Mouse (Mus musculus): ENCODE measurements around the gene Otof.
A peak's percentile ranks its signal among the peaks of the same experiment; 100 is the strongest.

Gene Otof

GRCm38 (mm10) chr5:30423572-30424244, 38.0 kb downstream of the Otof start:
- DNase-seq (ENCODE audit: low spot score in 2 of 2), result no peak

GRCm38 (mm10) chr5:30423121-30423520, 38.6 kb downstream of the Otof start:
- no peak for DNase-seq (ENCODE audit: low spot score in 2 of 2)

GRCm38 (mm10) chr5:30416665-30417064, 45.1 kb downstream of the Otof start:
- no peak for DNase-seq (ENCODE audit: low spot score in 2 of 2)

DNA sequence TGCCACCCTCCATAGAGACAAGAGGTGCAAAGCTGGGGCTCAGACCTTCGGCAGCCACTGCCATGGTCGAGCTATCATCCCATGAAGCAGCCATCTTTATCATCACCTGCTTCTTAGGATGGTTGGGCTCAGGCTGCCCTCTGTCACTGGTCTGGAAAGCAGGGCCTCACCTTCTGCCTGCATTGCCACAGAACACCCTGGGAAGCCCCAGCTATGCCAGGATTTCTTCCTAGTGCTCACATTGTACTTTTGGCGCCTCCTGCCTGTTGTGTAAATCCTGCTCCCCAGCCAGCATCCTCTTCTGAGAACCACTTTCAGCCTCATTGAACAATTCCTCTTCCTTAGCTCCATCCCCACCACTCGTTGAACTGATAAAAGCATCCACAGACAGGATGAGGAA, 45.9 kb downstream of the Otof start:
- DNase-seq (ENCODE audit: low spot score in 2 of 2), result no peak

DNA sequence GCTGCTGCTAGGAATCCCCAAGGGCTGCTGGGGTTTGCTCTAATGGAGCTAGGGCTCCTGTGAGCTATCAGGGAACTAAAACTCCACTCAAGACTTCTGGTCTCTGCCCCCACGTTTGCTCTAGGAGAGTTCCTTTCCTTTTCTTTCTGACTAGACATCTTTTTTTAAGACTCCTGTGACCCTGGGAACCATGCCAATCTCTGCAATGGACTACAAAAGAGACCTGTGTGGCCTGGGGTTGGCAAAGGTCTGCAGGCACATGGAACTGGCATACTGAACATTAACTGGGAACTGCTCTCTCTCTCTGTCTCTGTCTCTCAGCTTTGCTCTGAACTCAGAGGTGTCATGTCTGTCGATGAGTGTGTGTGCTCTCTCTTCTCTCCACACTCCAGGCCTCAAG, 46.4 kb downstream of the Otof start:
- no peak for DNase-seq (ENCODE audit: low spot score in 2 of 2)

DNA sequence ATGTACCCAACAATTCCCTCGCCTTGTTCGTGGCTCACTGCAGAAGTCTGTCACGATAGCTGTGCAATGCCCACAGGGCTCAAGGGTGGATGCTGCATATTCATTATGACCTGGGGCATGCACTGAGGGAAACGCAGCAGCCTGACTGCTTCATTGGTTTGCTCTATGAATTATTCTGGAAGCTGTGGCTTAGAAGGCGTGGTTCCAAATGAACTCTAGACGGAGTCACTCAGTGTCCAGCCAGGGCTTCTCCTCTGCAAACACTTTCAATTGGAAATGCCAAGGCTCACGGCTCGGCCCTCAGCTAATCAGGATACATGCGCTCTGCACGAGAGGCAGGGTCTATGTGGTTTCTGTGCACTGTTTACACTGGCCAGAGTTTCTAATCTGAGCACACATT, 50.2 kb downstream of the Otof start:
- no peak for DNase-seq (ENCODE audit: low spot score in 2 of 2)

DNA sequence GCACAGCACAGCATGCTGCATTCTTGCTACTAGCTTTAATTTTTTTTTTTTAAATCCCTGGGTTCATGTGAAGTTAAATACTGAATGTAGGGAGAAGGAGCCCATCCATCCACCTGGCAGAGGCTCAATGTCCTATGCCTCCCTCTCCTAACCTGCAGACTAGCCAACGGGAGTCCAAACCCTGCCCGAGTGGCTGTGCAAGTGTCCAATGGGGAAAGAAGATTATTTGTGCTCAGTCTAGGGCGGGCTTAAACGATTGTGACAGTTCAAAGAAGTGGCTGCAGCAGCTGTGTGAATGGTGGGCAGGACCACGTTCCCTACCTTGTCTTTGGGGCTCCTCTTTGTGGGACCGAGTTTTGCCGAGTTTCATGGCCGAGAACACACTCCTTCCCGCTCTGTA, 54.9 kb downstream of the Otof start:
- DNase-seq (ENCODE audit: low spot score in 2 of 2), result no peak

DNA sequence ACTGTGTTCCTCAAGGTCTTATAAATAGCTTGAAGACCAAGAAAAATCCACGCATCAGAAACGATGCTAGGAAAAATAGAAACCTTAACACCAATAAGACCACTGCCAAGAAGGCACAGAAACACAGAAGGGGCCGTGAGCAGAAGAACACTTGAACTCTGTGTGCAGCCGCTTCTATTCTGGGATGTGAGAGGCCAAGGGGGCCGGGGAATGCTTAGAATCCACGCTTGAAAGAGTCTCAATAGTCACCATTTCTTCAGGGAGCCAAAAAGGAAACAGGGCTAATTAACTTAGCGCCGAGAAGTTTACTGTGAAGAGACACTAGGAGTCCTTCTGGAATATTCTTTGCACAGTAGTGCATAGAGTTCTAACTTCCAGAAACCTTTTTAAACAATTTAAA, 60.6 kb downstream of the Otof start:
- DNase-seq (ENCODE audit: low spot score in 2 of 2), result peak in 1 of 2 experiments; percentile 14

DNA sequence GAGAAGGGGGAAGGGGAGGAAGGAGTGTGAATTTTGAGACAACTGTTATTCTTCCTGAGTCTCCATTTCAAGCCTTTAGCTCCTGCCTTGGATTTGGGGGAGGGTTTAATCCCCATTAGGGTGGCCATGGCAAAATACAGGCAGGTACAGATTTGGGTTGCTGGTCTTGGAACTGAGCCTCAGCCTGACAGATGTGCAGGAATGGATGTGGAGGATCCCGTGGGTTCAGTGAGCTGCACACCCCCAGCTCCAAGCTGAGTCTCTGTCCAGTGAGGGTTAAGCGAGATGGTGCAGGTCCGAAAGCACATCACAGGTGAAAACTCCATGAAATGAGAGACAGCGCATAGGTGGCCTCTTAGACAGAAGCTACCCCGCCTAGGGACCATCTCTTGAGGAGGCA, 61.2 kb downstream of the Otof start:
- DNase-seq (ENCODE audit: low spot score in 2 of 2), result no peak

DNA sequence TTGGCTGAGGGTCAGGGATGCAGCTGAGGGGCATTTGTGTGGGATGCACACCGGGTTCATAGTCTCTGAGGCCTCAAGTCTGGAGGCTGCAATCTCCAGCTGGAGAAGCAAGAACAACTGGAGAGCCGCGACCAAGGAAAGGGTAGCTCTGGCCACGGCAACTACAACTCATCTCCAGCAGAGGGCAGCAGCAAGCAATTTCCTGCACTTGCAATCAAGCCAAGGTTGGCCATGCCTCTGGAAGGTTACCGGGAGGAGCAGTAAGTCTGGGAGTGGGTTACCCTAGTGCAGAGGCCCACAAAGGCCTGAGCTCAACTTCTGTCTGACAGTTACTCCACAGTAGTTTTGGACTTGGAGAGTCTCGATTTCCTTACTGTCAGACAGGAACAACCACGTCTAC, 70.3 kb downstream of the Otof start:
- DNase-seq (ENCODE audit: low spot score in 2 of 2), result peak; percentile 25 to 30

GRCm38 (mm10) chr5:30389836-30390235, 71.9 kb downstream of the Otof start:
- no peak for DNase-seq (ENCODE audit: low spot score in 2 of 2)

- no peak for DNase-seq (ENCODE audit: low spot score in 2 of 2)
Measured at GRCm38 (mm10) chr5:30387726-30388125, 74.0 kb downstream of the Otof start.

GRCm38 (mm10) chr5:30382876-30383275, 78.9 kb downstream of the Otof start:
- no peak for DNase-seq (ENCODE audit: low spot score in 2 of 2)

DNA sequence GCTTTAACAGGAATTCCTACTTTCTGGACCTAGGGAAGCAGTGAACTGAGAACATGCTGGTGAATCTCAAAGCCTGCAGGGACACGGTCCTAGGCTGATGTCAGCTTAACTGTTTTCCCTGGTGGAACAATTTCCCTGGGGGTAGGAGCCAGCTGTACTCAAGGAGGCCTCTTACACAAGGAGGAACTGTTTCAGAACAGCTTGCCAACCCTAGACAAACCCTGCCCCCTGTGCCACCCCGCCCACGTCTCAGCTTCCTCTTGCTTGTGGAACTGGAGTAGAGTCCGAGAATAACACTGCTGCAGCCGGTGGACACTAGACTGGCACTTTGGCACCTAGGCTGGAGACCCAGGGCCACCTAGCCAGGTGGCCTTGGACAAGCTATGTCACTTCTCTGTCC, 92.3 kb downstream of the Otof start:
- DNase-seq (ENCODE audit: low spot score in 2 of 2), result peak; percentile 24 to 38

DNA sequence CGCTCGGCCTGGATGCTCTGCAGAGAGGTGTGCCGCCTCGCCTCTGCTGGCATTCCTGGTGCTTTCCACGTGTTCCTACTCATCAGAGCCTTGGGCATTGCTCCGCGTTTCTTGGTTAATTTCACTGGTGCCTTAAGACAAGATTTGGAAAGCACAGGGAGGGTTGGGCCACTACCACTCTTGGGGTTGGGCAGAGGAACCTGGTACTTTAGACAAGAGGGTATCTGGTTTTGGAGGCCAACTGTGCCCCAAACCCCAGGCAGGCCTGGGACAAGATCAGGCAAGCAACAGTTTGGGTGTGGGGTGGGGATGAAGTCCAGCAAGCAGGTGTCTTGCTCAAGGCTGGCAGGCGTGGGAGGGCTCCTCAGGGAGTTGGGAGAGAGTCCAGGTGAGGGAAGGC, 94.3 kb downstream of the Otof start:
- DNase-seq (ENCODE audit: low spot score in 2 of 2), result no peak

DNA sequence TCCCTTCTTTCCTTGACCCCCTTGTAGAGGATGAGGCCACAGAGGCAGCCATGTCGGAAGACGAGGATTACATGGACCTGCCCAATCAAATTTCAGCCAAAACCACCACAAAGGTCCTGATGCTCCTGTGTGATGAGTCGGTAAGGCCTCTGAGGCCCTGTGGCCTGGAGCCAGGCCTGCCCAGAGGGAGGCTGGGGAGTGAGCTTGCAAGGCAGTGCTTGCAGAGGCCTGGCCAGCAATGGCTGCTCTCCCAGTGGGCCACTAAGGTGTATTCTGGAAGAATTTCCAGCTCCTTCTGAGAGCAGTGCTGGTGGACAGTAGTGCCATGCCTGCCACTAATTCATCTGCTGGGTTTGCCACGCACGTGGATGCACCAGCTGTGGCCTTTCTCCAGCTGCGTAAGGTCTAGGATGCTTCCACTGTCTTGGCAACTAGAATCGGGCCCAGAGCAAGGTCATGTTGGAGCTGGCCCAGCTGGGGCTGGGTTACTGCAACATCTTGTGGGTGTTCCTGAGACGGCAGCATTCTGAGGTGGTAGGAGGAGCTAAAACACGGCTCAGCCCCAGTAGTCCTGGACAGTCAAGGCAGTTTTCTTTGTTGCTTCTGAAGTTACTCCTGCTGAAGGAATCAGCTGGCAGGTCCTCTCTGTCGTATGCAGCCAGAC, 103.2 kb downstream of the Otof start:
- no peak for DNase-seq (ENCODE audit: low spot score in 2 of 2)

- DNase-seq (ENCODE audit: low spot score in 2 of 2), result no peak
Measured at GRCm38 (mm10) chr5:30356647-30357046, 105.1 kb downstream of the Otof start.

DNA sequence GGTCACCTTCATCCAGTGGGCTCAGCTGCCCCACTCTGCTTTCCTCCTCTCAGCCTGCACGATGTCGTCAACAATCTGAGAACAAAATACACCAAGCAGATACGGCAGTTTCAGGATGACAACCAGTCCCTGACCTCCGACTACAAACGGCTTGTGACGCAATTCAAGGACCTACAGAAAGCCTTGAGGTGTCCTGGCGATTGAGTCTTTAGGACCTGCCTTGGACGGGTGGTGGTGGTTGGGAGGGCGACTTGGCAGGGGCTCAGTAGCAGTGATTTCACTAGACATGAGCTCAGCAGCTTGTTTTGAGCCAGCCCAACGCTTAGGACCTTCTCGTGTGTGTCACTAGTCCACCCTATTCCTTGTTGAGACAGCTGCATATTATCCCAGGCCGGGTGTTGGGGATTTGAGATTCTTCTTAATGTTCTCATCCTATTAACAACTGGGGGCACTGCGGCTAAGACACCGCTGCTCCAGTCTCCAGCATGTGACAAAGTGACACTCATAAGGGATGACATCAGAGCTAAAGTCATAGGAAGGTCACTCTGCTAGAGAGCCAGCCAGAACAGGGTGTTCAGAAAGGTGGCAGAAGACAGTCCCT, 106.1 kb downstream of the Otof start:
- DNase-seq (ENCODE audit: low spot score in 2 of 2), result no peak

DNA sequence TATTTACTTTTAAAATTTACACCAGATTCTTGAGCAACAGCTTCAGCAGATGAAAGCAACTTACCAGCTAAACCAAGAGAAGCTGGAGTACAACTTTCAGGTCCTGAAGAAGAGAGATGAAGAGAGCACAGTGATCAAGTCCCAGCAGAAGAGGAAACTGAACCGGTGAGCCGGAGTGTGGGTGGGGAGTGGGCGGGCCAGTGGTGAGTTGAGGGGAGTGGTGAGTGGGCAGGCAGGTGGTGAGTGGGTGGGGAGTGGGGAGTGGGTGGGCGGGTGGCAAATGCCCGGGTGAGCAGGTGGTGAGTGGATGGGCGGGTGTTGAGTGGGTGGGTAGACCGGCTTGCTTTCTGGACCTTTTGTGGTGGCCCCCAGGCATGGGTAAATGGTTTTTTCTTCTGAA, 106.6 kb downstream of the Otof start:
- DNase-seq (ENCODE audit: low spot score in 2 of 2), result no peak

- DNase-seq (ENCODE audit: low spot score in 2 of 2), result no peak
Measured at GRCm38 (mm10) chr5:30353605-30354004, 108.1 kb downstream of the Otof start.

DNA sequence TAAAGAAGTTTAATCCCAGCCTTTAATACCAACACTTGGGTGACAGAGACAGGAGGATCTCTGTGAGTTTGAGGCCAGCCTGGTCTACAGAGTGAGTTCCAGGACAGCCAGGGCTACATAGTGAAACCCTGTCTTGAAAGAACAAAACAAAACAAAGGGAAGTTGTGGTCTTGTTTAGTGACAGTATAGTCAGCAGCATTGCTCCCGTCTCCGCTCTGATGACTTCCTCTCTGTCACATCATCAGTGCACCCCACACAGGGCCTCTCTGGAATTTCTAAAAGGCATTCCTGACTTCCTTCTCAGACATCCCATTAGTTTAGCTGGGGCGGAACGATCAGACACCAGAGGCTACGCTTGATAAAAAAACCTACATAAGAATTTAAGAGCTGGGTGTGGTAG, 117.8 kb downstream of the Otof start:
- no peak for DNase-seq (ENCODE audit: low spot score in 2 of 2)

- peak; percentile 57 to 76 for DNase-seq (ENCODE audit: low spot score in 2 of 2)
Measured at GRCm38 (mm10) chr5:30343107-30343506, 118.6 kb downstream of the Otof start.

GRCm38 (mm10) chr5:30342601-30343015, 119.1 kb downstream of the Otof start:
- peak; percentile 29 to 57 for DNase-seq (ENCODE audit: low spot score in 2 of 2)

All from right cerebral cortex, postnatal 36 days (tissue).